Mouse (Mus musculus) midbrain, embryonic 13.5 days (tissue): ENCODE results near the gene Gamt. TPM values are rescaled to one million over a fixed set of nuclear protein-coding genes. Genes with fewer than 3 reads are reported as not detected.
"Not testable (repeated sequence)": the region's sequence is repeated elsewhere in the genome, so short reads cannot be mapped to it uniquely, and the experiment has no call there.

Source experiments
- ATAC-seq: fragments of 200-750 bp; cut with Nextera tagmentation; 2 replicates; pipeline ENCODE4 v1.8.0; 2017; ENCODE audit warnings: mild to moderate bottlenecking, moderate TSS enrichment, moderate library complexity
- H3K27ac ChIP-seq: fragments of 300-500 bp; sonication (generic); 2 replicates; pipeline ENCODE4 v1.5.1; 2015; ENCODE audit warnings: inconsistent platforms, mild to moderate bottlenecking, moderate library complexity
- H3K27me3 ChIP-seq: fragments of 300-500 bp; sonication (generic); 2 replicates; pipeline ENCODE4 v1.6.1; 2015; ENCODE audit warnings: mild to moderate bottlenecking, inconsistent platforms
- H3K36me3 ChIP-seq: fragments of 300-500 bp; sonication (generic); 2 replicates; pipeline ENCODE4 v1.6.1; 2015; ENCODE audit warnings: mild to moderate bottlenecking, inconsistent platforms
- H3K4me1 ChIP-seq: fragments of 300-500 bp; sonication (generic); replicated peaks from 2 replicates; pipeline ENCODE4 v1.6.1; 2015; ENCODE audit warnings: inconsistent platforms
- H3K4me2 ChIP-seq: fragments of 300-500 bp; sonication (generic); replicated peaks from 2 replicates; pipeline ENCODE4 v1.6.1; 2015; ENCODE audit warnings: moderate library complexity, mild to moderate bottlenecking, inconsistent platforms
- H3K4me3 ChIP-seq: fragments of 300-500 bp; sonication (generic); replicated peaks from 2 replicates; pipeline ENCODE4 v1.5.1; 2015; ENCODE audit warnings: mild to moderate bottlenecking, inconsistent platforms
- H3K9ac ChIP-seq: fragments of 300-500 bp; sonication (generic); replicated peaks from 2 replicates; pipeline ENCODE4 v1.6.1; 2015; ENCODE audit warnings: mild to moderate bottlenecking, inconsistent platforms
- H3K9me3 ChIP-seq: fragments of 300-500 bp; sonication (generic); 2 replicates; pipeline ENCODE4 v1.6.1; 2016; ENCODE audit warnings: mild to moderate bottlenecking, inconsistent platforms
- WGBS: fragments of 180-500 bp; shearing (Covaris S2); methylation state at CpG from one replicate; pipeline ENCODE4 v1.1.7; 2015; 5-methylcytosine and 5-hydroxymethylcytosine counted together
- polyA plus RNA-seq: library from polyadenylated mRNA; unstranded; fragments of >200 nt; fragmentation: Nextera tagmentation; extraction: Ambion mirVana; gene quantifications from 2 replicates; pipeline ENCODE4 v1.2.1, GENCODE M21; 2015

Gene Gamt
- polyA plus RNA-seq, 1 experiment from 2014 or later = 22.3 TPM

- H3K27me3 ChIP-seq = 0 out of 2 replicates have a peak, but pooled peaks cover 8% of the 10 kb centered on the region
- H3K27ac ChIP-seq = no peak overlapping the region; the same call in 1 of the 2 replicates
- peaks cover 98% of the 10 kb centered on the region for H3K36me3 ChIP-seq
- no peak overlapping the region for H3K4me3 ChIP-seq
- peaks cover 65% of the 10 kb centered on the region for H3K4me1 ChIP-seq
- 93% methylated on average over 6 of the region's 6 CpGs for WGBS
- H3K9ac ChIP-seq = peak overlapping the region; percentile 50; the same call in 1 of the 2 replicates
- no peak for ATAC-seq
- H3K4me2 ChIP-seq = peak overlapping the region; percentile 87; the same call in 1 of the 2 replicates
- H3K9me3 ChIP-seq = no peaks in the 10 kb centered on the region
Measured at GRCm38 (mm10) chr10:80239791-80240190, 21.0 kb downstream of the Gamt start.

GRCm38 (mm10) chr10:80238306-80238705, 22.5 kb downstream of the Gamt start:
- H3K36me3 ChIP-seq = peaks cover 98% of the 10 kb centered on the region
- H3K4me3 ChIP-seq = peak overlapping the region; percentile 7
- H3K4me2 ChIP-seq = peak overlapping the region; percentile 87
- peaks cover 74% of the 10 kb centered on the region for H3K4me1 ChIP-seq
- no peaks in the 10 kb centered on the region for H3K9me3 ChIP-seq
- H3K27me3 ChIP-seq = 0 out of 2 replicates have a peak, but pooled peaks cover 8% of the 10 kb centered on the region
- peak overlapping the region; percentile 21 for H3K27ac ChIP-seq
- ATAC-seq = no peak
- peak overlapping the region; percentile 50; the same call in 1 of the 2 replicates for H3K9ac ChIP-seq
- 86% methylated on average over 3 of the region's 3 CpGs for WGBS

GRCm38 (mm10) chr10:80237020-80237419, 23.8 kb downstream of the Gamt start:
- Histone ChIP-seq H3K27me3 (0 out of 2 replicates have a peak, but pooled peaks cover 4% of the 10 kb centered on the region), H3K27ac (no peak overlapping the region; the same call in 1 of the 2 replicates), H3K9ac (peak overlapping the region; percentile 49), H3K4me2 (peak overlapping the region; percentile 87), H3K4me3 (peak overlapping the region; percentile 22), H3K36me3 (peaks cover 98% of the 10 kb centered on the region), H3K4me1 (peaks cover 77% of the 10 kb centered on the region), H3K9me3 (no peaks in the 10 kb centered on the region)
- whole genome bisulfite sequencing = 79% methylated on average over 4 of the region's 4 CpGs
- no peak for ATAC-seq

GRCm38 (mm10) chr10:80236145-80236825, 24.5 kb downstream of the Gamt start:
- H3K4me3 ChIP-seq = peak overlapping the region; percentile 35
- peaks cover 96% of the 10 kb centered on the region for H3K36me3 ChIP-seq
- H3K27ac ChIP-seq = no peak overlapping the region; the same call in 1 of the 2 replicates
- H3K9me3 ChIP-seq = no peaks in the 10 kb centered on the region
- peaks cover 79% of the 10 kb centered on the region for H3K4me1 ChIP-seq
- 87% methylated on average over 13 of the region's 13 CpGs for WGBS
- H3K27me3 ChIP-seq = 0 out of 2 replicates have a peak, but pooled peaks cover 4% of the 10 kb centered on the region
- H3K4me2 ChIP-seq = peak overlapping the region; percentile 87
- ATAC-seq = no peak
- peak overlapping the region; percentile 81; the same call in 1 of the 2 replicates for H3K9ac ChIP-seq

- Histone ChIP-seq H3K4me2 (peak overlapping the region; percentile 87), H3K9ac (peak overlapping the region; percentile 89), H3K36me3 (peaks cover 20% of the 10 kb centered on the region), H3K9me3 (no peaks in the 10 kb centered on the region), H3K27ac (peak overlapping the region; percentile 94), H3K4me1 (peaks cover 66% of the 10 kb centered on the region), H3K4me3 (peak overlapping the region; percentile 64), H3K27me3 (no peaks in the 10 kb centered on the region)
- ATAC-seq = no peak
- 31% methylated on average over 15 of the region's 15 CpGs for WGBS
Measured at GRCm38 (mm10) chr10:80227877-80228775, 32.7 kb downstream of the Gamt start.

GRCm38 (mm10) chr10:80227166-80227539, 33.7 kb downstream of the Gamt start:
- H3K27ac ChIP-seq = peak overlapping the region; percentile 94
- H3K36me3 ChIP-seq = peaks cover 10% of the 10 kb centered on the region
- H3K4me1 ChIP-seq = peaks cover 57% of the 10 kb centered on the region
- ATAC-seq = peak; percentile 7; the same call in 1 of the 2 replicates
- H3K27me3 ChIP-seq = no peaks in the 10 kb centered on the region
- H3K9ac ChIP-seq = peak overlapping the region; percentile 89
- 6% methylated on average over 10 of the region's 10 CpGs for WGBS
- peak overlapping the region; percentile 87 for H3K4me2 ChIP-seq
- H3K4me3 ChIP-seq = peak overlapping the region; percentile 64
- H3K9me3 ChIP-seq = no peaks in the 10 kb centered on the region

- H3K4me1 ChIP-seq = peaks cover 57% of the 10 kb centered on the region
- peak within 1 kb of the TSS; percentile 89 for H3K9ac ChIP-seq
- H3K27me3 ChIP-seq = no peaks in the 10 kb centered on the region
- peaks cover 7% of the 10 kb centered on the region for H3K36me3 ChIP-seq
- no peaks in the 10 kb centered on the region for H3K9me3 ChIP-seq
- ATAC-seq = peak; percentile 95
- H3K4me2 ChIP-seq = peak within 1 kb of the TSS; percentile 87
- under 1% methylated on average over 65 of the region's 75 CpGs for WGBS
- peak within 1 kb of the TSS; percentile 94 for H3K27ac ChIP-seq
- H3K4me3 ChIP-seq = peak within 1 kb of the TSS; percentile 64
Measured at GRCm38 (mm10) chr10:80226416-80227165, 34.2 kb downstream of the Gamt start, which contains the start of gene Mum1. TSS of gene Mum1 (plus strand) at chr10:80226434.

- no peaks in the 10 kb centered on the region for H3K9me3 ChIP-seq
- no peaks in the 10 kb centered on the region for H3K27me3 ChIP-seq
- peaks cover 59% of the 10 kb centered on the region for H3K4me1 ChIP-seq
- peak overlapping the region; percentile 64 for H3K4me3 ChIP-seq
- peak overlapping the region; percentile 87 for H3K4me2 ChIP-seq
- 0 out of 2 replicates have a peak, but pooled peaks cover 4% of the 10 kb centered on the region for H3K36me3 ChIP-seq
- H3K27ac ChIP-seq = peak overlapping the region; percentile 94
- WGBS = under 1% methylated on average over 14 of the region's 14 CpGs
- H3K9ac ChIP-seq = peak overlapping the region; percentile 89; the same call in 1 of the 2 replicates
- no peak for ATAC-seq
Measured at GRCm38 (mm10) chr10:80226071-80226415, 34.8 kb downstream of the Gamt start.

- not testable (repeated sequence) for H3K4me3 ChIP-seq, H3K36me3 ChIP-seq, H3K27me3 ChIP-seq, H3K27ac ChIP-seq, H3K4me2 ChIP-seq, H3K9me3 ChIP-seq, H3K9ac ChIP-seq, ATAC-seq
- 92% methylated on average over 2 of the region's 2 CpGs for WGBS
- peaks cover 34% of the 10 kb centered on the region for H3K4me1 ChIP-seq
Measured at GRCm38 (mm10) chr10:80223137-80223536, 37.7 kb downstream of the Gamt start.

- Histone ChIP-seq H3K36me3 (no peaks in the 10 kb centered on the region), H3K4me3 (no peak overlapping the region), H3K9ac (no peak overlapping the region), H3K9me3 (no peaks in the 10 kb centered on the region), H3K4me2 (no peak overlapping the region), H3K4me1 (peaks cover 22% of the 10 kb centered on the region), H3K27ac (no peak overlapping the region), H3K27me3 (no peaks in the 10 kb centered on the region)
- WGBS = 34% methylated on average over 8 of the region's 9 CpGs
- no peak for ATAC-seq
Measured at GRCm38 (mm10) chr10:80220676-80221075, 40.1 kb downstream of the Gamt start.

GRCm38 (mm10) chr10:80215048-80215772, 45.6 kb downstream of the Gamt start:
- Histone ChIP-seq H3K9ac (peak overlapping the region; percentile 49), H3K4me2 (peak overlapping the region; percentile 13; the same call in 1 of the 2 replicates), H3K36me3 (no peaks in the 10 kb centered on the region), H3K4me1 (peaks cover 19% of the 10 kb centered on the region), H3K27ac (peak overlapping the region; percentile 72), H3K4me3 (no peak overlapping the region), H3K9me3 (no peaks in the 10 kb centered on the region), H3K27me3 (no peaks in the 10 kb centered on the region)
- 12% methylated on average over 16 of the region's 16 CpGs for WGBS
- ATAC-seq = peak; percentile 53; the same call in 1 of the 2 replicates
